Mouse (Mus musculus) adrenal gland, adult 18-20 months (tissue): ENCODE results near the gene Gm5728. TPM values are rescaled to one million over a fixed set of nuclear protein-coding genes. Genes with fewer than 3 reads are reported as not detected.
"Not testable (repeated sequence)": the region's sequence is repeated elsewhere in the genome, so short reads cannot be mapped to it uniquely, and the experiment has no call there.

Experiments
- DNase-seq, 2 experiments: peaks; one replicate each; pipeline ENCODE4 v3.0.0; 2021 to 2022; ENCODE audit warnings: low spot score in 2 of 2
- long read RNA-seq, 2 experiments: library from polyadenylated mRNA; stranded (forward); transcript quantifications; one replicate each; pipeline ENCODE4 v2.0.0; 2021
- total RNA-seq, 2 experiments: library from RNA; stranded (reverse); gene quantifications; 1 replicate in 1 of 2; 2 replicates in 1 of 2; pipeline ENCODE4 v1.2.3; 2021

The Gm5728 gene
- total RNA-seq = not detected
- long read RNA-seq, experiment 1 = 0 reads
- long read RNA-seq, experiment 2 = 0 reads

GRCm38 (mm10) chr7:20375310-20375709 is at the start of gene Gm5728:
TSS of gene Gm5728 (minus strand) at chr7:20375410.
- not testable (repeated sequence) for DNase-seq

- not testable (repeated sequence) for DNase-seq
Observed at GRCm38 (mm10) chr7:20417642-20418041, 42.4 kb upstream of the Gm5728 start, which contains the start of gene Vmn1r100. TSS of gene Vmn1r100 (plus strand) at chr7:20417942.

- not testable (repeated sequence) for DNase-seq
Observed at GRCm38 (mm10) chr7:20333965-20334364, 41.2 kb downstream of the Gm5728 start, which contains the start of gene Gm4133. TSS of gene Gm4133 (minus strand) at chr7:20334065.

Other genes starting within 250 kb of the Gm5728 start
- not detected for gene Vmn1r93, start 236.3 kb downstream of the Gm5728 start, total RNA-seq
- not detected for gene Vmn1r94, start 207.0 kb downstream of the Gm5728 start, total RNA-seq
- gene Vmn1r95, start 181.7 kb downstream of the Gm5728 start, total RNA-seq = not detected
- not detected for gene Gm6164, start 169.8 kb downstream of the Gm5728 start, total RNA-seq
- not detected for gene Gm4498, start 141.6 kb downstream of the Gm5728 start, total RNA-seq
- gene Gm5890, start 112.6 kb downstream of the Gm5728 start, total RNA-seq = not detected
- not detected for gene Gm4133, start 41.3 kb downstream of the Gm5728 start, total RNA-seq
- gene Vmn1r100, start 42.5 kb upstream of the Gm5728 start, total RNA-seq = not detected
- not detected for gene Vmn1r101, start 67.2 kb upstream of the Gm5728 start, total RNA-seq
- not detected for gene Gm10670, start 99.5 kb upstream of the Gm5728 start, total RNA-seq
- gene Vmn1r103, start 135.1 kb upstream of the Gm5728 start, total RNA-seq = not detected
- not detected for gene Vmn1r104, start 158.4 kb upstream of the Gm5728 start, total RNA-seq
- gene Gm5726, start 170.3 kb upstream of the Gm5728 start, total RNA-seq = not detected
- gene Gm4141, start 200.8 kb upstream of the Gm5728 start, total RNA-seq = not detected
- gene Gm4513, start 223.6 kb upstream of the Gm5728 start, total RNA-seq = not detected